Mouse (Mus musculus): Measurements from ENCODE around the gene Zfp213.

- no peak for TF ChIP-seq CTCF (IDR thresholded peaks at IDR 0.05; ENCODE audit: control insufficient read depth, insufficient read depth, low read length)
- no peak for TF ChIP-seq POLR2A (IDR thresholded peaks at IDR 0.05; ENCODE audit: borderline replicate concordance, control insufficient read depth, low read depth, low read length)
Observed at GRCm38 (mm10) chr17:23553634-23554120, 10.4 kb downstream of the Zfp213 start.
